Mouse (Mus musculus) gastrocnemius, postnatal 4 days (tissue): ENCODE data around the gene Trim11. TPM values are rescaled to one million over a fixed set of nuclear protein-coding genes. Genes with fewer than 3 reads are reported as not detected.

Source experiments
- DNase-seq, 2 experiments: peaks; one replicate each; pipeline ENCODE4 v3.0.0; 2021 to 2022; ENCODE audit warnings: low spot score in 2 of 2, mixed read lengths in 2 of 2
- total RNA-seq, 2 experiments: library from RNA; stranded (reverse); gene quantifications; 2 replicates each; pipeline ENCODE4 v1.2.3; 2021

Gene Trim11
- total RNA-seq, 2 experiments from 2014 or later: 16.7 to 19.6 TPM

GRCm38 (mm10) chr11:58955143-58955867 lies 22.6 kb upstream of the Trim11 start:
- DNase-seq: no peak

- DNase-seq: no peak
These were observed 22.0 kb upstream of the Trim11 start for GRCm38 (mm10) chr11:58955868-58956257.

DNA sequence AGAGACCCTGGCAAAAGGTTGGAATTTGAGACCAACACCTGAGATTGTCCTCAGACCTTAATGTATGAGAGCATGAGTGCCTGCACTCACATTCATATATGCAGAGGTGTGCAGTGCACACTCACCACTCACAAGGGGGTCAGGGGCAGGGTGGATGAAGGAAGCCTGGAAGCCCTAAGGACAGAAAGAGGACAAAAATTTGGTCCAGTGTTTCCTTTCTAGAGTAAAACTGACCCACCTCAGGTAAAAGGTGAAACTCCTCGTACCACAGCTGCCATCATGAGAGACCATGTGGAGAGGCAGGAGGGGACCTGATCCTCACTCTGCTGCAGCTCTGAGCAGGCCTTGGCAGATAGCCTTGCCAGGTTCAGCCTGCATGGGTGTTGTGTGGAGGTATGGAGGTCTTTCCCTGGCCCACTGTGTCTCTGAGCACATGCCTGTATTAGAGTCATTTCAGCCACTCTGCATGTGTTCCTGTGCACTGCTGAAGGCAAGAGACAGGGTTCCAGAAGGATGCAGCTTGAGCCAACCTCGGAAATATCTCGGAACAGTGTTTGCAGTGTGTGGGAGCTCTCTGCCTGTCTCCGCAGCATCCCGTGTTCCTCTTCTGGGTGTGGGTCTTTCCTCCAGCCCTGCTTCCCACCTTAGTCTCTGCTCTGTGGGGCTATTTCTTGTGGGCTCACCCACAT lies 20.5 kb upstream of the Trim11 start:
- no peak for DNase-seq

DNA sequence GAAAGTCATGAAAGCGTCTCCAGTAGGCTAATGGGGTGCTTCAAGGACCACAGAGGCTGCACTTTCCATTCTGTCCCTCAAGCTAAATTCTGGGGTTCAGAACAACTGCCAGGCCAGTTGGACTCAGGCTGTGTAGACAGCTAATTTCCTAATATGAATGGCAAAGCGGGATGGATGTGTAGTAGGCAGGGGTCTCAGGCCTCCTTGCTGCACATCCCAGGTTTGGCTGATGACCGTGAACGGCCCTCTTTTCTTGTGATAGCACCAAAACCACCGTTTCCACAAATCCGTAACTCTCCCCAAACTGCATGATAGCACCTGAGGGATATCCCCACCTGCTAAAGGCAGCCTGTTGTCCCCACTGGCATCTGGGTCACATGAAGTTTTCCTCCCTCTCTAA lies 19.4 kb upstream of the Trim11 start:
- DNase-seq: no peak

- no peak for DNase-seq
These were observed 18.6 kb upstream of the Trim11 start for GRCm38 (mm10) chr11:58959186-58959825.

DNA sequence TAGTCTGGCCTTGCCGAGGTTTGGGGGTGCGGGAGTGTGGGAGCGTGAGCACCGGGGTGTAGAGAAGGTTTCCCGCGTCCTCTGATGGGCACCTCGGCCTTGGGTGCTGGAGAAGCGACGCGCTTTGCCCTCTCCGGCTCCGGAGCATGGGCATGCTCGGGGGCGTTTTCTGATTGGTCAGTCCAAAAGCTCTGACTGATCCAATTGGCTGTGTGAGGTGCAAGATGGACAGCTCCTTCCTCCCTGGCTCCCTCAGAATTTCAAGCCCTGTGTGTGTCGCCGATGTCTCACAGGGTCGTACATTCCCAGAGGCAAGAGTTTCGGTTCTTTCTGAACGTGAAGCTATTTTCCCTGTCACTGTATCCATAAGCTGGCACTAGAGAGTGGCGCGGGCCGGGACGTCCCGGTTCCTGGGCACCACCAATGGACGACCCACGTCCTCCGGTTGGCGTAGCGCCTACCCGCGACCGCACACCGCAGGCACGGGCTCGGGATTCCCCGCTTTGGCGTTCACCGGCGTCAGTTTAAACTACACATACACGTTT lies 17.9 kb upstream of the Trim11 start:
- DNase-seq: peak in 1 of 2 experiments; percentile 71

DNA sequence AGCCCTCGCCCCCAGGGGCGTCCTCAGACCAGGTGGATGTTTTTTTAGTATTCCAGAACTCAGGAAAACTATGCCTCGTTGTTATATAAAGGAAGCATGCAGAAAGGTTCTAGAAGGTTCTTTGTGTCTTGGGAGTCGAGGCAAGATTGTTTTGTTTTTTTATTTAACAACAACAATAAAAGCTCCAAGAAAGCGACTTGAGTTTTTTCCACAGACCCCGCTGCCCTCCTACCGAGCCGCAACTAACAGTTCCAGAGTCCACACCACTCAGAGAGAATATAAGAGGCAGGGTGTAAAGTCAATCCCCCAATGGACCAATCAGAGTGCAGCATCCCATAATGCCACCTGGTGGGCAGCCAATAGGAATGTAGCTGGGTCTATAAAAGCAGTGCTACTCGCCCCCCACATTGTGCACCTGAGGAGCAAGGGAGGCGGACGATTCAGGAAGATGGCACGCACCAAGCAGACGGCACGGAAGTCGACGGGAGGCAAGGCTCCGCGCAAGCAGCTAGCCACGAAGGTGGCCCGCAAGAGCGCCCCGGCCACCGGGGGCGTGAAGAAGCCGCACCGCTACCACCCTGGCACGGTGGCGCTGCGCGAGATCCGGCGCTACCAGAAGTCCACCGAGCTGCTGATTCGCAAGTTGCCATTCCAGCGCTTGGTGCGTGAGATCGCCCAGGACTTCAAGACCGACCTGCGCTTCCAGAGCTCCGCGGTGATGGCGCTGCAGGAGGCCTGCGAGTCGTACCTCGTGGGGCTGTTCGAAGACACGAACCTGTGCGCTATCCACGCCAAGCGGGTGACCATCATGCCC lies 16.3 kb upstream of the Trim11 start:
- peak in 1 of 2 experiments; percentile 17 for DNase-seq

GRCm38 (mm10) chr11:58963543-58963942 lies 14.3 kb upstream of the Trim11 start:
- peak in 1 of 2 experiments; percentile 26 for DNase-seq

GRCm38 (mm10) chr11:58964216-58964615 lies 13.7 kb upstream of the Trim11 start:
- no peak for DNase-seq

- peak in 1 of 2 experiments; percentile 13 for DNase-seq
These were observed 12.7 kb upstream of the Trim11 start for GRCm38 (mm10) chr11:58965001-58965760.

GRCm38 (mm10) chr11:58967346-58967745 lies 10.5 kb upstream of the Trim11 start:
- DNase-seq: no peak

DNA sequence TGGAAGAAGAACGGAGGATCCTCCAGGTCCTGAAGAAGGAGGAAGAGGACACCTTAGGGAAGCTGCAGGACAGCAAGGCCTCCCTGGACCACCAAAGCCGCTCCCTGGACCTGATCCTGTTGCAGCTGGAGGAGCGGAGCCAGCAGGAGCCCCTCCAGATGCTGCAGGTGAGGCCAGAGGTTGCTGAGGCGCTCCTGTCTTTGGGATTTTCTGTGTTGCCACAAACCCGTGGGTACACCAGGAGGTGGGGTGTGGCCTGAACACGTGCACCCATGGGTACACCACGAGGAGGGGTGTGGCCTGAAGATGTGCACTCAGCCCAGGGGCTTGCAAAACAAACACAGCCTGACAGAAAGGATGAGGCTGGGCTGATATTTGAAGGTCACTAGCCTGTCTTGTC lies 9.3 kb upstream of the Trim11 start:
- DNase-seq: no peak

DNA sequence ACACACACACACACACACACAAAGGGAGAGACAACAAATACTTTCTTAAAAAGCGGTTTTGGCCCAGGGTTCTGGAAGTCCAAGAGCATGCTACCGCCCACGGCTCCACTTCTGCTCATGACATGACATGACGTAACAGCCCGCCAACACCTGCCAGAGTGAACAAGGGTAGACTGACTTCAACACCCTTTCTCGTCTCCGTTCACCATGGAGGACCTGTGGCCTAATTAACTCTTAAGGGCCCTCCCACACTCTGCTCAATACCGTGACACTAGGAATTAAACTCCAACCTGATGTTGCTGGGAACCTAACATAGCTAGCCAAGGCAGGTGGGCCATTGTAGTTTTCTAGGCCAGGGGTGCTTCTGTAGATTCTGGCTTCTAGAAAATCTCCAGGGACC lies 8.9 kb upstream of the Trim11 start:
- no peak for DNase-seq

DNA sequence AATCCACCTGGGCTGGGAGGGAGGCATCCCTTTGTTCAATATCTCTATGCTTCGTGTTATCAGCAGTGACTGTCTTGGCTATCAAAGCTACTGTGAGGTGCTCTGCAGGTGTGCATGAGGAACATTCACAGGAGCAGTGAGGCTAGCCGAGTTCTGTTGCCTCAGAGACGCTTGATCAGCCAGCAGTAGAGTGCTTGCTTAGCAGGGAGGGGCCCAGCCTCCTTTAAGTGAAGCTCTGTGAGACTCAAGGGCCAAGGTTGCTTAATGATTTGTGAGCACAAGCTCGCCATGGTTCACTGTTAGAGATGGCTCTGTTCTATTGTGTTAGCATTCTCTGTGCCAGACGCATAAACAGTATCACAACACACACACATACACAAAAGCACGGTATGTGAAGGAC lies 8.2 kb upstream of the Trim11 start:
- DNase-seq: no peak

DNA sequence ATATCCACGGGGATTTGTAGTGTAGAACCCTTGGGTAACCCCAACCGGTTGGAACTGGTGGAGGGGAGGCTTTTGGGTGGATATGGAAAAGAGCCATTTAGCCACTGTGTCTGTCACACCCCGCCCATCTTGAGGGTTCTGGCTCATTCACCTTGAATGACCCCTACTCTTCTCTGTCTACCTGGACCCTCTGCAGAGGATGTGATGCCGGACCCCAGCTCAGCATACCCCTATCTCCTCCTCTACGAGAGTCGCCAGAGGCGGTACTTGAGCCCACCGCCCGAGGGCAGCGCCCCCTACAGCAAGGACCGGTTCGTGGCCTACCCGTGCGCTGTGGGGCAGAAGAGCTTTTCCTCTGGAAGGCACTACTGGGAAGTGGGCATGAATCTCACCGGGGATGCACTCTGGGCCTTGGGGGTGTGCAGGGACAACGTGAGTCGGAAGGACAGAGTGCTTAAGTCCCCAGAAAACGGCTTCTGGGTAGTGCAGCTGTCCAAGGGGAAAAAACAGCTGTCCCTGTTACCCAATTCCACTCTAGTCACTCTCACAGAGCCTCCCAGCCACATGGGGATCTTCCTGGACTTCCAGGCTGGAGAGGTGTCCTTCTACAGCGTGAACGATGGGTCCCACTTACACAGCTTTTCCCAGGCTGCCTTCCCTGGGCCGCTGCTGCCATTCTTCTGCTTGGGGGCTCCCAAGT lies 6.9 kb upstream of the Trim11 start:
- no peak for DNase-seq

DNA sequence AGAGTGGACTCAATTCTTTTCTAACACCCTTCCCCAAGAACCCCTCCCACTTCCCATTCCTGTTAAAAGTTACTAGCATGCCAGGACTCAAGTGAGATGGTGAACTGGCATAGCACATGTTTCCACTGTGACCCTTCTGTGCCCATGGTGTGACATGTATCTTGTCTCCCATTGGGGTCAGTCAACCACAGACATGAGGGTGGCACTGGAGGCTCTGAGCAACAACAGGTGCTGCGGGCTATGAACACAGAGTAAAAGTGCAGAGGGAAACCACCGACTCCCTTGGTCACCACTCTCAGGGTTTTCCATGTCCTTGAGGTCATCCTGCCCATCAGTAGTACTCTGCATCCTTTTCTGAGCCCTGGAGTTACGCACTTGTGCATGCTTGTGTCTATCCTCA lies 6.1 kb upstream of the Trim11 start:
- no peak for DNase-seq

GRCm38 (mm10) chr11:58974414-58974813 lies 3.5 kb upstream of the Trim11 start:
- no peak for DNase-seq

DNA sequence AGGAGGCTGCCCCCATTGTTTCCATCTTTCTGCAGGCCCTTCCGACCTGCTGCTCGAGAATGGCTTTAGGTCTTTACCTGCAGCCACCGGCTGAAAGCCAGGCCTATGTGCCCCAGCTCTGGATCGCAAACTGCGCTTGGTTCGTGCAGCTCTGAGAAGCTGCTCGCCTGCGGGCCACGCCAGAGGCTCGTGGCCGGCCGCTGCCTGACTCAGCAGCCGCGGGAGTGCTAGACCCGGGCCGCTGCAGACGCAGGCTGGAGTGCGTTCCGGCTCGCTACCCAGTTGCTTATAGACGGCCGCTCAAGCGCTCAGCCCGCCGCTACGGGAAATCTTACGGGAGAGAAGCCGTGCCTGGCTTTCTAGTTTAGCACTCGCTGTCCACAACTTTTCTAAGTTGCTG lies 743 bp upstream of the Trim11 start:
- DNase-seq: no peak

GRCm38 (mm10) chr11:58977607-58978026 lies 276 bp upstream of the Trim11 start:
- DNase-seq: no peak

DNA sequence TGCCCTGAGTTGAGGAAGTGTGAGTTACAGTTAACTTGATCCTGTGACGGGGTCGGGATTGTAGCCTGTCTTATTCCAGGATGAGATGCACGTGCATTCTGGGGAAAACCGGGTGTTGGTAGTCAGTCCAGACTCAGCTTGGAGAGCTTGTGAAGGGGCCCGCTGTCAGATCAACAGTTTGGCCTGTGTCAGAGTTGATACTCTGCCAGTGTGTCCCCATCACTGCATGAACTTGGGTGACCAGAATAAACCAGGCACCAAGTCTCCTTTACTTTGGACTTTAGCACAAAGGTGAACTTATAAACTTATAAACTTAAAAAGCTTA lies 775 bp downstream of the Trim11 start:
- no peak for DNase-seq
